Mouse (Mus musculus) liver, embryonic 14.5 days (tissue): Measurements from ENCODE around the gene Gabrp.

Experiments used
- CTCF ChIP-seq: IDR thresholded peaks from 2 replicates; pipeline ENCODE4 v1.5.1; 2016; ENCODE audit warnings: antibody characterized with exemption, low read depth, control low read depth
- EP300 ChIP-seq: IDR thresholded peaks from 2 replicates; pipeline ENCODE4 v1.6.1; 2016; ENCODE audit warnings: antibody characterized with exemption, low read depth

- TF ChIP-seq CTCF (peak; percentile 38), EP300 (no peak)
These were observed 24.6 kb downstream of the Gabrp start for GRCm38 (mm10) chr11:33554123-33554522.
